ENCODE assay signal across 22 mouse cellular contexts in genomic region chr12:27127054-27127605, GRCm38 (mm10).
DNase-seq lines count a peak whose midpoint lies in the region; ATAC-seq lines count a peak whose summit lies in the region.
"Had no signal": no experiment of that assay in that cellular context is flagged by ENCODE, and none has a peak within 500 bp of the region (broad histone marks: within the 10 kb centered on the region; RNA-seq: fewer than 3 reads in every experiment).

No protein-coding gene starts in this region.

- 0 out of 2 replicates have a peak, but pooled peaks cover 5% of the 10 kb centered on the region for H3K4me1 ChIP-seq in forebrain, embryonic 14.5 days (ENCODE audit: control insufficient read depth, insufficient read depth, low read length)
- no peaks in the 10 kb centered on the region for H3K4me1 ChIP-seq in forebrain, embryonic 11.5 days (replicated peaks; ENCODE audit: control insufficient read depth, insufficient read depth, low read length)
- peaks cover 17% of the 10 kb centered on the region for H3K4me1 ChIP-seq in heart, embryonic 13.5 days
- peaks cover 11% of the 10 kb centered on the region; the same call in 1 of the 2 replicates for H3K4me1 ChIP-seq in heart, embryonic 10.5 days
- peaks cover 4% of the 10 kb centered on the region; the same call in 1 of the 2 replicates for H3K4me1 ChIP-seq in liver, embryonic 11.5 days (replicated peaks; ENCODE audit: control insufficient read depth, insufficient read depth, low read length)
- H3K4me1 ChIP-seq: lung, embryonic 15.5 days had no signal

- no peak overlapping the region; the same call in 1 of the 2 replicates for H3K27ac ChIP-seq in forebrain, embryonic 14.5 days (ENCODE audit: low read depth, low read length)
- H3K27ac ChIP-seq in forebrain, embryonic 11.5 days (ENCODE audit: low read depth, low read length) = no peak overlapping the region
- no peak overlapping the region for H3K27ac ChIP-seq in heart, embryonic 13.5 days (replicated peaks)
- no peak overlapping the region for H3K27ac ChIP-seq in heart, embryonic 10.5 days
- H3K27ac ChIP-seq in liver, embryonic 11.5 days (ENCODE audit: low read depth, low read length) = no peak overlapping the region
- H3K27ac ChIP-seq: left cerebral cortex, adult 2 months; lung, embryonic 15.5 days had no signal

- H3K36me3 ChIP-seq in forebrain, embryonic 14.5 days (ENCODE audit: control insufficient read depth, insufficient read depth, low read length) = no peaks in the 10 kb centered on the region
- H3K36me3 ChIP-seq in forebrain, embryonic 11.5 days (ENCODE audit: control insufficient read depth, insufficient read depth, low read length) = no peaks in the 10 kb centered on the region
- no peaks in the 10 kb centered on the region for H3K36me3 ChIP-seq in heart, embryonic 13.5 days
- no peaks in the 10 kb centered on the region for H3K36me3 ChIP-seq in heart, embryonic 10.5 days
- no peaks in the 10 kb centered on the region for H3K36me3 ChIP-seq in liver, embryonic 11.5 days (ENCODE audit: control insufficient read depth, insufficient read depth, low read length)
- H3K36me3 ChIP-seq: lung, embryonic 15.5 days had no signal

- peak; percentile 39 for DNase-seq in forebrain, embryonic 14.5 days (ENCODE audit: low spot score)
- no peak for DNase-seq in forebrain, embryonic 11.5 days (ENCODE audit: low spot score)
- no peak for DNase-seq in heart, embryonic 10.5 days (ENCODE audit: low spot score)
- DNase-seq in brain, adult 2 months (ENCODE audit: low read depth, low spot score) = peak; percentile 45
- no peak for DNase-seq in liver, embryonic 11.5 days (ENCODE audit: low spot score)
- DNase-seq in urinary bladder, postnatal 36 days (ENCODE audit: low spot score in 2 of 2) = no peak
- DNase-seq: adrenal gland, adult 8-10 months; cerebellum, adult 11-12 months; cerebellum, postnatal 25 days; gastrocnemius, postnatal 10 days; heart, postnatal 14 days; kidney, adult 9 months; kidney, postnatal 25 days; left cerebral cortex, postnatal 4 days; lung, postnatal 4 days; retina, postnatal 1 day; thymus, adult 2 months had no signal

- H3K4me3 ChIP-seq in forebrain, embryonic 14.5 days (ENCODE audit: low read depth, low read length) = no peak overlapping the region
- no peak overlapping the region for H3K4me3 ChIP-seq in forebrain, embryonic 11.5 days (ENCODE audit: low read depth, low read length)
- H3K4me3 ChIP-seq in heart, embryonic 13.5 days = no peak overlapping the region
- no peak overlapping the region for H3K4me3 ChIP-seq in heart, embryonic 10.5 days
- H3K4me3 ChIP-seq in liver, embryonic 11.5 days (ENCODE audit: low read depth, low read length) = no peak overlapping the region
- H3K4me3 ChIP-seq: left cerebral cortex, adult 2 months; lung, embryonic 15.5 days had no signal

- H3K9me3 ChIP-seq in forebrain, embryonic 14.5 days (replicated peaks; ENCODE audit: control insufficient read depth, low read length) = no peaks in the 10 kb centered on the region
- no peaks in the 10 kb centered on the region for H3K9me3 ChIP-seq in forebrain, embryonic 11.5 days (ENCODE audit: control insufficient read depth, low read length)
- H3K9me3 ChIP-seq in heart, embryonic 13.5 days = no peaks in the 10 kb centered on the region
- no peaks in the 10 kb centered on the region for H3K9me3 ChIP-seq in heart, embryonic 10.5 days
- no peaks in the 10 kb centered on the region for H3K9me3 ChIP-seq in liver, embryonic 11.5 days (ENCODE audit: control insufficient read depth, low read length)
- H3K9me3 ChIP-seq: lung, embryonic 15.5 days had no signal

- H3K9ac ChIP-seq in forebrain, embryonic 14.5 days (ENCODE audit: low read length) = no peak overlapping the region
- H3K9ac ChIP-seq in forebrain, embryonic 11.5 days (ENCODE audit: low read length) = no peak overlapping the region
- H3K9ac ChIP-seq in heart, embryonic 13.5 days = no peak overlapping the region
- no peak overlapping the region for H3K9ac ChIP-seq in liver, embryonic 11.5 days (ENCODE audit: low read depth, low read length)
- H3K9ac ChIP-seq: lung, embryonic 15.5 days had no signal

- no peak overlapping the region for H3K4me2 ChIP-seq in forebrain, embryonic 14.5 days (ENCODE audit: low read length)
- H3K4me2 ChIP-seq in forebrain, embryonic 11.5 days (ENCODE audit: low read depth, low read length, severe bottlenecking) = no peak overlapping the region
- H3K4me2 ChIP-seq in heart, embryonic 13.5 days = peak overlapping the region; percentile 10; the same call in 1 of the 2 replicates
- no peak overlapping the region for H3K4me2 ChIP-seq in liver, embryonic 11.5 days
- H3K4me2 ChIP-seq: lung, embryonic 15.5 days had no signal

- ATAC-seq in forebrain, embryonic 14.5 days = 0 out of 2 replicates have a peak, but pooled peaks have one; percentile 12
- no peak for ATAC-seq in forebrain, embryonic 11.5 days (replicated peaks; ENCODE audit: low FRiP score)
- no peak for ATAC-seq in heart, embryonic 13.5 days (ENCODE audit: extremely low read depth, insufficient number of reproducible peaks, low FRiP score, low TSS enrichment)
- ATAC-seq in liver, embryonic 11.5 days (replicated peaks; ENCODE audit: low FRiP score) = peak; percentile 66
- ATAC-seq in granulocyte monocyte progenitor cell, adult 5-6 weeks (replicated peaks; ENCODE audit: poor library complexity, severe bottlenecking) = no peak
- ATAC-seq: Patski had no signal

- WGBS in forebrain, embryonic 14.5 days = 62% methylated on average over 10 of the region's 10 CpGs
- 79% methylated on average over 10 of the region's 10 CpGs for WGBS in forebrain, embryonic 11.5 days
- WGBS in heart, embryonic 13.5 days = 13% methylated on average over 10 of the region's 10 CpGs
- WGBS in heart, embryonic 10.5 days = 18% methylated on average over 10 of the region's 10 CpGs
- 13% methylated on average over 10 of the region's 10 CpGs for whole genome bisulfite sequencing in liver, embryonic 11.5 days

- no peaks in the 10 kb centered on the region for H3K27me3 ChIP-seq in forebrain, embryonic 14.5 days (replicated peaks; ENCODE audit: control insufficient read depth, insufficient read depth, low read length)
- no peaks in the 10 kb centered on the region for H3K27me3 ChIP-seq in forebrain, embryonic 11.5 days (ENCODE audit: control insufficient read depth, insufficient read depth, low read length)
- H3K27me3 ChIP-seq in heart, embryonic 13.5 days (replicated peaks) = no peaks in the 10 kb centered on the region
- no peaks in the 10 kb centered on the region for H3K27me3 ChIP-seq in heart, embryonic 10.5 days (ENCODE audit: insufficient read depth, poor library complexity, severe bottlenecking)
- no peaks in the 10 kb centered on the region for H3K27me3 ChIP-seq in liver, embryonic 11.5 days (replicated peaks; ENCODE audit: control insufficient read depth, insufficient read depth, low read length)
- H3K27me3 ChIP-seq: lung, embryonic 15.5 days had no signal

Comparison
In these comparisons a context has a peak if more than half of its experiments do, and no peak if none do; other contexts are left out.
1. ATAC-seq: peak in forebrain, embryonic 14.5 days (single experiment) and liver, embryonic 11.5 days (single experiment); none in forebrain, embryonic 11.5 days (single experiment), heart, embryonic 13.5 days (single experiment) and granulocyte monocyte progenitor cell, adult 5-6 weeks (single experiment).
2. DNase-seq: peak in forebrain, embryonic 14.5 days (single experiment) and brain, adult 2 months (single experiment); none in forebrain, embryonic 11.5 days (single experiment), heart, embryonic 10.5 days (single experiment), liver, embryonic 11.5 days (single experiment) and urinary bladder, postnatal 36 days (0 of 2).